ENCODE assay signal across 8 mouse cellular contexts in genomic region chr19:4315223-4315944, GRCm38 (mm10). TPM values are rescaled to one million over a fixed set of nuclear protein-coding genes. Genes with fewer than 3 reads are reported as not detected.
A peak's percentile ranks its signal among the peaks of the same experiment; 100 is the strongest.
DNase-seq lines count a peak whose midpoint lies in the region; ATAC-seq and TF ChIP-seq lines count a peak whose summit lies in the region.

No protein-coding gene starts in this region.

- no peak for TF ChIP-seq CTCF in liver, adult 2 months (IDR thresholded peaks at IDR 0.05; ENCODE audit: low read depth, low read length)

- 12% methylated on average over 6 of the region's 6 CpGs for WGBS in liver, adult 2 months
- 79% methylated on average over 6 of the region's 6 CpGs for WGBS in liver, embryonic 11.5 days
- WGBS in heart, embryonic 14.5 days = 46% methylated on average over 6 of the region's 6 CpGs
- 78% methylated on average over 6 of the region's 6 CpGs for WGBS in forebrain, embryonic 15.5 days

- H3K27me3 ChIP-seq in liver, adult 2 months (ENCODE audit: control insufficient read depth, insufficient read depth, low read length) = no peaks in the 10 kb centered on the region
- no peaks in the 10 kb centered on the region for H3K27me3 ChIP-seq in liver, embryonic 11.5 days (replicated peaks; ENCODE audit: control insufficient read depth, insufficient read depth, low read length)
- H3K27me3 ChIP-seq in heart, embryonic 14.5 days (ENCODE audit: control insufficient read depth, insufficient read depth, low read length) = no peaks in the 10 kb centered on the region
- no peaks in the 10 kb centered on the region for H3K27me3 ChIP-seq in forebrain, embryonic 15.5 days

- H3K27ac ChIP-seq in liver, adult 2 months (replicated peaks; ENCODE audit: insufficient read depth, low read depth, low read length) = peak overlapping the region; percentile 28; the same call in 1 of the 2 replicates
- H3K27ac ChIP-seq in liver, embryonic 11.5 days (ENCODE audit: low read depth, low read length) = no peak overlapping the region
- no peak overlapping the region; a peak in 1 of 4 replicates for H3K27ac ChIP-seq in heart, embryonic 14.5 days (replicated peaks in 1 of 2; ENCODE audit: control insufficient read depth in 1 of 2, insufficient read depth in 1 of 2, low read depth in 2 of 2, low read length in 2 of 2)
- no peak overlapping the region for H3K27ac ChIP-seq in forebrain, embryonic 15.5 days (replicated peaks)

- H3K36me3 ChIP-seq in liver, adult 2 months (ENCODE audit: control insufficient read depth, insufficient read depth, low read length) = peaks cover 25% of the 10 kb centered on the region
- peaks cover 29% of the 10 kb centered on the region for H3K36me3 ChIP-seq in liver, embryonic 11.5 days (ENCODE audit: control insufficient read depth, insufficient read depth, low read length)
- peaks cover 54% of the 10 kb centered on the region for H3K36me3 ChIP-seq in heart, embryonic 14.5 days (ENCODE audit: control insufficient read depth, insufficient read depth, low read length)
- H3K36me3 ChIP-seq in forebrain, embryonic 15.5 days = peaks cover 54% of the 10 kb centered on the region

- no peak overlapping the region for H3K9ac ChIP-seq in liver, adult 2 months (ENCODE audit: low read depth, low read length)
- H3K9ac ChIP-seq in liver, embryonic 11.5 days (ENCODE audit: low read depth, low read length) = no peak overlapping the region
- H3K9ac ChIP-seq in heart, embryonic 14.5 days (ENCODE audit: low read length) = no peak overlapping the region
- no peak overlapping the region for H3K9ac ChIP-seq in forebrain, embryonic 15.5 days (replicated peaks)

- ATAC-seq in liver, embryonic 11.5 days (replicated peaks; ENCODE audit: low FRiP score) = no peak
- ATAC-seq in heart, embryonic 14.5 days (ENCODE audit: insufficient number of reproducible peaks, insufficient read depth, low FRiP score, low read depth) = peak; percentile 29; the same call in 1 of the 2 replicates
- no peak for ATAC-seq in forebrain, embryonic 15.5 days (replicated peaks)

- peaks cover 15% of the 10 kb centered on the region for H3K4me1 ChIP-seq in liver, adult 2 months (ENCODE audit: control insufficient read depth, insufficient read depth, low read length)
- H3K4me1 ChIP-seq in liver, embryonic 11.5 days (replicated peaks; ENCODE audit: control insufficient read depth, insufficient read depth, low read length) = no peaks in the 10 kb centered on the region
- peaks cover 4 to 21% of the 10 kb centered on the region in 2 experiments; a peak in 3 of 4 replicates for H3K4me1 ChIP-seq in heart, embryonic 14.5 days (ENCODE audit: control insufficient read depth in 2 of 2, insufficient read depth in 2 of 2, low read length in 2 of 2)
- no peaks in the 10 kb centered on the region for H3K4me1 ChIP-seq in forebrain, embryonic 15.5 days

- H3K79me2 ChIP-seq in liver, adult 2 months (ENCODE audit: control insufficient read depth, insufficient read depth, low read length) = no peaks in the 10 kb centered on the region

- intact Hi-C loops in left cerebral cortex, postnatal 36 days (cut with DNase I) = no loop called here

- peak; percentile 87 for DNase-seq in liver, adult 2 months (ENCODE audit: extremely low read depth, low read depth, low spot score)
- DNase-seq in liver, embryonic 11.5 days (ENCODE audit: low spot score) = no peak
- peak; percentile 74 for DNase-seq in adrenal gland, postnatal 14 days
- peak; percentile 47 for DNase-seq in lung, postnatal 10 days
- no peak for DNase-seq in thymus, postnatal 14 days
- no peak for DNase-seq in left cerebral cortex, postnatal 36 days (ENCODE audit: low spot score in 2 of 2)

- no peaks in the 10 kb centered on the region for H3K9me3 ChIP-seq in liver, embryonic 11.5 days (ENCODE audit: control insufficient read depth, low read length)
- H3K9me3 ChIP-seq in heart, embryonic 14.5 days (ENCODE audit: control insufficient read depth, low read length) = no peaks in the 10 kb centered on the region
- H3K9me3 ChIP-seq in forebrain, embryonic 15.5 days = no peaks in the 10 kb centered on the region

- no peak overlapping the region for H3K4me3 ChIP-seq in liver, adult 2 months (ENCODE audit: insufficient read depth, low read depth, low read length)
- no peak overlapping the region for H3K4me3 ChIP-seq in liver, embryonic 11.5 days (ENCODE audit: low read depth, low read length)
- no peak overlapping the region for H3K4me3 ChIP-seq in heart, embryonic 14.5 days (ENCODE audit: control insufficient read depth in 1 of 2, insufficient read depth in 1 of 2, low read depth in 1 of 2, low read length in 2 of 2)
- no peak overlapping the region for H3K4me3 ChIP-seq in forebrain, embryonic 15.5 days

- H3K4me2 ChIP-seq in liver, embryonic 11.5 days = no peak overlapping the region
- H3K4me2 ChIP-seq in heart, embryonic 14.5 days (ENCODE audit: low read length) = no peak overlapping the region
- H3K4me2 ChIP-seq in forebrain, embryonic 15.5 days (replicated peaks) = no peak overlapping the region

- no peak for TF ChIP-seq POLR2A in liver, adult 2 months (IDR thresholded peaks at IDR 0.05; ENCODE audit: extremely low read depth, insufficient read depth, low read length)

RNA-seq across cellular contexts. Expression of gene Grk2, which starts 9.4 kb away (rescaled TPM):
- 11.3 and 16.4 TPM in 2 replicates for total RNA-seq in liver, adult 2 months (2014; rRNA removed)
- polyA plus RNA-seq in liver, adult 2 months (2012; rRNA removed) = 23.4 and 30.3 TPM in 2 replicates
- polyA plus RNA-seq in liver, embryonic 11.5 days (2014; fragmentation: Nextera tagmentation; extraction: Ambion mirVana) = 22.1 and 23.1 TPM in 2 replicates
- total RNA-seq in adrenal gland, postnatal 14 days (2021) = 45.2 and 74.4 TPM in 2 replicates
- polyA plus RNA-seq in heart, embryonic 14.5 days (2014; fragmentation: Nextera tagmentation; extraction: Ambion mirVana) = 12.1 and 12.8 TPM in 2 replicates
- polyA plus RNA-seq in forebrain, embryonic 15.5 days (2015; fragmentation: Nextera tagmentation; extraction: Ambion mirVana) = 20.5 and 24.9 TPM in 2 replicates
- total RNA-seq in left cerebral cortex, postnatal 36 days (2021) = 100 to 1,000 TPM; 223 to 239 TPM

RNA-seq across cellular contexts. Expression of gene Ankrd13d, which starts 32.4 kb away (rescaled TPM):
- total RNA-seq in liver, adult 2 months (2014; rRNA removed) = 0.40 and 0.46 TPM in 2 replicates
- 0.27 and 0.60 TPM in 2 replicates for polyA plus RNA-seq in liver, adult 2 months (2012; rRNA removed)
- polyA plus RNA-seq in liver, embryonic 11.5 days (2014; fragmentation: Nextera tagmentation; extraction: Ambion mirVana) = 2.9 and 3.2 TPM in 2 replicates
- 2.7 and 4.8 TPM in 2 replicates for total RNA-seq in adrenal gland, postnatal 14 days (2021)
- 1.1 and 1.4 TPM in 2 replicates for polyA plus RNA-seq in heart, embryonic 14.5 days (2014; fragmentation: Nextera tagmentation; extraction: Ambion mirVana)
- 25.1 and 26.2 TPM in 2 replicates for polyA plus RNA-seq in forebrain, embryonic 15.5 days (2015; fragmentation: Nextera tagmentation; extraction: Ambion mirVana)
- 10 to 100 TPM; 69.7 to 72.3 TPM for total RNA-seq in left cerebral cortex, postnatal 36 days (2021)

RNA-seq across cellular contexts. Expression of gene Ssh3, which starts 46.4 kb away (rescaled TPM):
- 11.5 and 12.1 TPM in 2 replicates for total RNA-seq in liver, adult 2 months (2014; rRNA removed)
- 15.3 and 29.2 TPM in 2 replicates for polyA plus RNA-seq in liver, adult 2 months (2012; rRNA removed)
- polyA plus RNA-seq in liver, embryonic 11.5 days (2014; fragmentation: Nextera tagmentation; extraction: Ambion mirVana) = 3.2 and 3.3 TPM in 2 replicates
- total RNA-seq in adrenal gland, postnatal 14 days (2021) = 17.3 and 20.8 TPM in 2 replicates
- polyA plus RNA-seq in heart, embryonic 14.5 days (2014; fragmentation: Nextera tagmentation; extraction: Ambion mirVana) = 7.6 and 8.0 TPM in 2 replicates
- 5.2 and 6.7 TPM in 2 replicates for polyA plus RNA-seq in forebrain, embryonic 15.5 days (2015; fragmentation: Nextera tagmentation; extraction: Ambion mirVana)
- 10 to 100 TPM; 41.1 to 65.6 TPM for total RNA-seq in left cerebral cortex, postnatal 36 days (2021)

Comparison
In these comparisons a context has a peak if more than half of its experiments do, and no peak if none do; other contexts are left out.
1. DNase-seq: peak in liver, adult 2 months (single experiment), adrenal gland, postnatal 14 days (single experiment) and lung, postnatal 10 days (single experiment); none in liver, embryonic 11.5 days (single experiment), thymus, postnatal 14 days (single experiment) and left cerebral cortex, postnatal 36 days (0 of 2).